Mouse (Mus musculus) kidney, adult 2 months (tissue): ENCODE results near the gene Sema6b. TPM values are rescaled to one million over a fixed set of nuclear protein-coding genes. Genes with fewer than 3 reads are reported as not detected.
"Not testable (repeated sequence)": the region's sequence is repeated elsewhere in the genome, so short reads cannot be mapped to it uniquely, and the experiment has no call there.

Source experiments
- DNase-seq: peaks from one replicate; pipeline ENCODE4 v3.0.0; 2021
- H3K27ac ChIP-seq: fragments of 200-500 bp; 2 replicates; pipeline ENCODE4 v1.5.1; 2012; ENCODE audit warnings: low read depth, low read length, control low read depth, inconsistent platforms; ENCODE audit not compliant: insufficient read depth
- H3K27me3 ChIP-seq: fragments of 200-500 bp; replicated peaks from 2 replicates; pipeline ENCODE4 v1.6.1; 2012; ENCODE audit warnings: mild to moderate bottlenecking, moderate library complexity, low read length, inconsistent platforms; ENCODE audit not compliant: control insufficient read depth, insufficient read depth
- H3K36me3 ChIP-seq: fragments of 200-500 bp; 2 replicates; pipeline ENCODE4 v1.6.1; 2012; ENCODE audit warnings: mild to moderate bottlenecking, moderate library complexity, low read length, inconsistent platforms; ENCODE audit not compliant: control insufficient read depth, insufficient read depth
- H3K4me1 ChIP-seq: fragments of 200-500 bp; 2 replicates; pipeline ENCODE4 v1.6.1; 2011; ENCODE audit warnings: low read length; ENCODE audit not compliant: control insufficient read depth, insufficient read depth
- H3K4me3 ChIP-seq: fragments of 200-500 bp; 2 replicates; pipeline ENCODE4 v1.5.1; 2011; ENCODE audit warnings: mild to moderate bottlenecking, low read depth, low read length, control low read depth; ENCODE audit not compliant: insufficient read depth
- CTCF ChIP-seq: fragments of 200-500 bp; conservative IDR thresholded peaks from 2 replicates; pipeline ENCODE4 v1.5.1; 2011; ENCODE audit warnings: low read depth, mild to moderate bottlenecking, control low read depth, low read length, moderate library complexity, mixed read lengths; ENCODE audit not compliant: insufficient read depth, insufficient read length
- POLR2A ChIP-seq: fragments of 200-500 bp; IDR thresholded peaks from one replicate; pipeline ENCODE4 v1.6.1; 2011; ENCODE audit warnings: low read depth, low read length, control low read depth
- WGBS: fragments of 180-500 bp; shearing (Covaris S2); methylation state at CpG from one replicate; pipeline ENCODE4 v1.1.7; 2018; 5-methylcytosine and 5-hydroxymethylcytosine counted together
- polyA plus RNA-seq: library from polyadenylated mRNA; depleted of rRNA; stranded (reverse); fragments of >200 nt; gene quantifications from 2 replicates; pipeline ENCODE4 v1.2.3, GENCODE M21; 2012; rRNA removed

Gene Sema6b
- polyA plus RNA-seq, 1 experiment = 4.1 TPM

DNA sequence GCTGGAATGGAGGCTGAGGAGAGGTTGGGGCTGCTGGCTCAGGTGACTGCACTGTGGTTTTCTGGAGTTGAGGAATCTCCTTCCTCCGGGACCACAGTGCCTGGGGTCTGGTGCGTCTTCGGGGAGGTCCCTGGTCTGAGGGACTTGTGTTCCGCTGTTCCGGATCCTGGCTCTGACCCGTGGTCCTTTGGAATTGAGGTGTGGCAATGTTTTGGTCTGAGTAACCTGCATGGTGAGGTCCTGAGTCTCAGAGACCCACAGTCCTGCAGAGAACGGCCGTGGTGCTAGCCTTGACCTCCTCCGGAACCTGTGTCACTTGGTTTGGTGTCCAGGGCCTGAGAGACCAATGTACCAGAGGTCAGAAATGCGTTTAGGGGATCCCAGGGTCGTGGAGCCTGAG lies 60.2 kb downstream of the Sema6b start:
- Histone ChIP-seq H3K27me3 (no peaks in the 10 kb centered on the region), H3K36me3 (no peaks in the 10 kb centered on the region), H3K4me3 (peak overlapping the region; percentile 96), H3K4me1 (peaks cover 15% of the 10 kb centered on the region), H3K27ac (no peak overlapping the region)
- WGBS = 2% methylated on average over 11 of the region's 11 CpGs
- DNase-seq = no peak
- TF ChIP-seq CTCF = no peak
- TF ChIP-seq POLR2A = no peak

DNA sequence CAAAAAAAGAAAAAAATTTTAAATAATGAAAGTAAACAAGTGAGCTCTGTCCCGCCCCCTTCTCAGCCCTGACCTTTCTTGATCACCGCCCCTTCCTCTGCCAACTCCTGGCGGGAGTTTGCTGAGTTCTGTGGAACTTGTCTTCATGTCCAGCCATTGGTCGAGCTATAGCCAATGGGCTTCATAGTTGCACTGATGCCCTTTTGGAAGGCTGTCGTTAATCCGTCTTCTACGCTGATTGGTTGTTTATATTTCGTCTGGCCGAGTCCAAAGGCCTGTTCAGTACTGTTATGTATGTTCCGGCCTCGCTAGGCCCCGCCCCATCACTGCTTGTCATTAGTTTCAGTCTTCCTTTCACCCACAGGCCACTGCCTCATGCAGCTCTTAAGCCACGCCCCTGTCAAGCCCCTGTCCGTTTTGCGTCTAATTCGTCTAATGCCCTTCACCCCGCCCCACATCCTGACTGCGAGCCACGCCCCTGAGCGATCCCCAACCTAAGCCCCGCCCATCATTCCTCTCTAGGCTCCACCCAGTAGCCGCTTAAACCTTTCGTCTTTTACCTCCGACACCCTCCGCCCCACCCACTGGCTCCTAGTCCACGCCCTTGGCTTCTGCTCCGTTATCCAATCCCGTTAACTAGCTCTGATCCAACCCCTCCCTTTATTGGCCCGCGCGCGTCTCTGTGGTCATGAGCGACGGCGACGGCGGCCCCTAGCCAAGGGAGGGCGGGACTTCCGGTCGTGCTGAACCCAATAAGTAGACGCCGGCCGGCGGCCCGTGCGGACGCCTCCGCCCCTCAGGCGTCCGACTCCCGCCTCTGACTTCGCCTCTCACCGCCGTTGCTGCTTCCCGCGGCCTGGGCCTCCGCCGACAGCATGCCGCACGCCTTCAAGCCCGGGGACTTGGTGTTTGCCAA lies 61.0 kb downstream of the Sema6b start, which contains the start of gene Hdgfl2:
Gene Hdgfl2, plus strand, starts transcription at position 755 of the 916 bp plus-strand sequence.
- WGBS = under 1% methylated on average over 61 of the region's 61 CpGs
- H3K27ac ChIP-seq = peak within 1 kb of the TSS; percentile 65
- no peaks in the 10 kb centered on the region for H3K36me3 ChIP-seq
- peaks cover 18% of the 10 kb centered on the region for H3K4me1 ChIP-seq
- peak; percentile 100 for DNase-seq
- H3K4me3 ChIP-seq = peak within 1 kb of the TSS; percentile 96
- peak; percentile 76 for TF ChIP-seq POLR2A
- no peak for TF ChIP-seq CTCF
- H3K27me3 ChIP-seq = no peaks in the 10 kb centered on the region

DNA sequence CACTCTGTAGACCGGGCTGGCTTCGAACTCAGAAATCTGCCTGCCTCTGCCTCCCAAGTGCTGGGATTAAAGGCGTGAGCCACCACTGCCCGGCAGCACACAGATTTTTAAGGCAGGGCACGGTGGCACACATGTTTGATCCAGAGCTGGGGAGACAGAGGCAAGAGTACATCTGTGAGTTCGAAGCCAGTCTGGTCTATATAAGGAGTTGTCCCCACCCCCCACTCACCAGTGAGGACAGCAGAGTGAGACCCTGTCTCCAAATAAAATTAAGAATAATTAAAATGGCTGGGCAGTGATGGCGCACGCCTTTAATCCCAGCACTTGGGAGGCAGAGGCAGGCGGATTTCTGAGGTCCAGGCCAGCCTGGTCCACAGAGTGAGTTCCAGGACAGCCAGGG lies 61.8 kb downstream of the Sema6b start:
- 68% methylated on average over 9 of the region's 9 CpGs for WGBS
- H3K27ac ChIP-seq = peak overlapping the region; percentile 65
- not testable (repeated sequence) for H3K27me3 ChIP-seq, H3K36me3 ChIP-seq, DNase-seq, H3K4me3 ChIP-seq
- peaks cover 23% of the 10 kb centered on the region for H3K4me1 ChIP-seq

DNA sequence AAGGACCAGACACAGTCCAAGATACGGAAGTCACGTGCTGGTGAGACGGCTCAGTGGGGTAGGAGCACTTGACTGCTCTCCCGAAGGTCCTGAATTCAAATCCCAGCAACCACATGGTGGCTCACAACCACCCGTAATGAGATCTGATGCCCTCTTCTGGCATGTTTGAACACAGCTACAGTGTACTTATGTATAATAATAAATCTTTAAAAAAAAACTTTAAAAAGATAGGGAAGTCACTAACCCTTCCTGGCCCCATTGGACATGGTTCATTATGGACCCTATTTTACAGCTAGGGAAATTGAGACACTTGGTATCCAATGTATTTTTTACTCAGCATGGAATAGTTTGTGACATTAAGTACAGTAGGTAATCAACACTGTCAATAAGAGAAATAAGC lies 62.6 kb downstream of the Sema6b start:
- TF ChIP-seq CTCF (no peak), POLR2A (no peak)
- peaks cover 23% of the 10 kb centered on the region for H3K4me1 ChIP-seq
- no peaks in the 10 kb centered on the region for H3K36me3 ChIP-seq
- 93% methylated on average over 5 of the region's 5 CpGs for WGBS
- no peaks in the 10 kb centered on the region for H3K27me3 ChIP-seq
- no peak for DNase-seq
- H3K27ac ChIP-seq = no peak overlapping the region
- H3K4me3 ChIP-seq = no peak overlapping the region

DNA sequence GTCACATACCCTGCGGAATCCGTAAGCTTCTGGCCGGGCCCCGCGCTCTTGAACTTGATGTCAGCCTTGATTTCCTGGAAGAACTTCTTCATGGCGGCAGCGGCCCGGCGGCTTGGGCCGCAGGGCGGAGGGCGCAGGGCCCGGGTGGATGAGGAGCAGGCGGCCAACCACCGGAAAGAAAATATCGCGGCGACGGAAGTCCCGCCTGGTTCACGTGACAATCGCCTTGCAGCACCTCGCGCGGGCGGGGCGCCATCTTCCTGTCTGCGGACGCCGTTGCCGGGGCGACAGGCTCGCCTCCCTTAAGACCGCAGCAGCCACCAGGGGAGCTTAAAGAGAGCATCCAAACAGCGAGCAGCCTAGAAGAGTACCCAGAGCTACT lies 65.3 kb downstream of the Sema6b start, which contains the start of gene Ubxn6:
Gene Ubxn6, minus strand, starts transcription at position 202 of the 382 bp plus-strand sequence.
- Histone ChIP-seq H3K4me3 (peak within 1 kb of the TSS; percentile 95), H3K27ac (peak within 1 kb of the TSS; percentile 98), H3K27me3 (no peaks in the 10 kb centered on the region), H3K36me3 (peaks cover 1% of the 10 kb centered on the region), H3K4me1 (peaks cover 11% of the 10 kb centered on the region)
- under 1% methylated on average over 35 of the region's 35 CpGs for WGBS
- peak; percentile 42; the same call in 1 of the 2 replicates for TF ChIP-seq CTCF
- TF ChIP-seq POLR2A = no peak
- peak; percentile 98 for DNase-seq

- Histone ChIP-seq H3K27ac (peak overlapping the region; percentile 98), H3K36me3 (peaks cover 1% of the 10 kb centered on the region), H3K4me1 (peaks cover 11% of the 10 kb centered on the region), H3K4me3 (peak overlapping the region; percentile 95), H3K27me3 (no peaks in the 10 kb centered on the region)
- no peak for TF ChIP-seq CTCF
- TF ChIP-seq POLR2A = no peak
- 7% methylated on average over 22 of the region's 22 CpGs for WGBS
- peak; percentile 90 for DNase-seq
Observed at GRCm38 (mm10) chr17:56074097-56074826, 65.9 kb downstream of the Sema6b start.

Other genes starting within 250 kb of the Sema6b start
- 0.86 and 1.9 TPM in 2 replicates for gene Zfp959, start 248.2 kb downstream of the Sema6b start, polyA plus RNA-seq
- 0.46 and 0.69 TPM in 2 replicates for gene Zfp119b, start 190.8 kb downstream of the Sema6b start, polyA plus RNA-seq
- gene Ebi3, start 187.7 kb downstream of the Sema6b start, polyA plus RNA-seq = 3.1 and 3.5 TPM in 2 replicates
- gene Yju2, start 181.2 kb downstream of the Sema6b start, polyA plus RNA-seq = 7.2 and 7.7 TPM in 2 replicates
- 22.4 and 31.3 TPM in 2 replicates for gene Shd, start 169.9 kb downstream of the Sema6b start, polyA plus RNA-seq
- 0.36 and 0.48 TPM in 2 replicates for gene Fsd1, start 153.8 kb downstream of the Sema6b start, polyA plus RNA-seq
- 20.1 and 22.6 TPM in 2 replicates for gene Stap2, start 134.8 kb downstream of the Sema6b start, polyA plus RNA-seq
- gene Mpnd, start 134.6 kb downstream of the Sema6b start, polyA plus RNA-seq = 98.3 and 116 TPM in 2 replicates
- gene Sh3gl1, start 103.7 kb downstream of the Sema6b start, polyA plus RNA-seq = 48.7 and 56.7 TPM in 2 replicates
- gene Chaf1a, start 99.9 kb downstream of the Sema6b start, polyA plus RNA-seq = 1.0 and 1.2 TPM in 2 replicates
- gene Ubxn6, start 65.3 kb downstream of the Sema6b start, polyA plus RNA-seq = 75.6 and 90.3 TPM in 2 replicates
- gene Hdgfl2, start 60.7 kb downstream of the Sema6b start, polyA plus RNA-seq = 29.1 and 33.5 TPM in 2 replicates
- 14.4 and 23.3 TPM in 2 replicates for gene Plin4, start 30.5 kb downstream of the Sema6b start, polyA plus RNA-seq
- 8.4 and 10.1 TPM in 2 replicates for gene Plin5, start 22.7 kb downstream of the Sema6b start, polyA plus RNA-seq
- 9.9 and 16.1 TPM in 2 replicates for gene Lrg1, start 18.3 kb downstream of the Sema6b start, polyA plus RNA-seq
- gene Tnfaip8l1, start 22.1 kb upstream of the Sema6b start, polyA plus RNA-seq = 1.7 and 2.7 TPM in 2 replicates
- gene Mydgf, start 43.6 kb upstream of the Sema6b start, polyA plus RNA-seq = 60.6 and 71.7 TPM in 2 replicates
- gene Dpp9, start 78.6 kb upstream of the Sema6b start, polyA plus RNA-seq = 35.6 and 40.9 TPM in 2 replicates
- 23.7 and 28.2 TPM in 2 replicates for gene Fem1a, start 116.5 kb upstream of the Sema6b start, polyA plus RNA-seq
- gene Ticam1, start 136.4 kb upstream of the Sema6b start, polyA plus RNA-seq = 33.3 and 34.7 TPM in 2 replicates
- gene Plin3, start 152.5 kb upstream of the Sema6b start, polyA plus RNA-seq = 34.8 and 43.1 TPM in 2 replicates
- gene Arrdc5, start 159.9 kb upstream of the Sema6b start, polyA plus RNA-seq = not detected in 2 replicates
- gene Uhrf1, start 163.0 kb upstream of the Sema6b start, polyA plus RNA-seq = 1.2 and 2.3 TPM in 2 replicates
- gene Kdm4b, start 185.7 kb upstream of the Sema6b start, polyA plus RNA-seq = 21.6 and 24.9 TPM in 2 replicates